Mouse (Mus musculus) embryonic facial prominence, embryonic 15.5 days (tissue): ENCODE measurements around the gene Mpst. TPM values are rescaled to one million over a fixed set of nuclear protein-coding genes. Genes with fewer than 3 reads are reported as not detected.

Source experiments
- ATAC-seq: fragments of 200-750 bp; cut with Nextera tagmentation; 2 replicates; pipeline ENCODE4 v1.8.0; 2017; ENCODE audit warnings: low read depth, moderate TSS enrichment; ENCODE audit not compliant: insufficient number of reproducible peaks, low FRiP score, low TSS enrichment
- H3K27ac ChIP-seq: fragments of 300-500 bp; sonication (generic); replicated peaks from 2 replicates; pipeline ENCODE4 v1.5.1; 2015; ENCODE audit warnings: mild to moderate bottlenecking, inconsistent platforms
- H3K27me3 ChIP-seq: fragments of 300-500 bp; sonication (generic); 2 replicates; pipeline ENCODE4 v1.6.1; 2015; ENCODE audit warnings: inconsistent platforms
- H3K36me3 ChIP-seq: fragments of 300-500 bp; sonication (generic); 2 replicates; pipeline ENCODE4 v1.6.1; 2015; ENCODE audit warnings: mild to moderate bottlenecking, inconsistent platforms
- H3K4me1 ChIP-seq: fragments of 300-500 bp; sonication (generic); 2 replicates; pipeline ENCODE4 v1.6.1; 2015; ENCODE audit warnings: inconsistent platforms
- H3K4me2 ChIP-seq: fragments of 300-500 bp; sonication (generic); replicated peaks from 2 replicates; pipeline ENCODE4 v1.6.1; 2015; ENCODE audit warnings: mild to moderate bottlenecking, inconsistent platforms
- H3K4me3 ChIP-seq: fragments of 300-500 bp; sonication (generic); replicated peaks from 2 replicates; pipeline ENCODE4 v1.5.1; 2015; ENCODE audit warnings: mild to moderate bottlenecking, inconsistent platforms
- H3K9ac ChIP-seq: fragments of 300-500 bp; sonication (generic); 2 replicates; pipeline ENCODE4 v1.6.1; 2015; ENCODE audit warnings: inconsistent platforms
- H3K9me3 ChIP-seq: fragments of 300-500 bp; sonication (generic); replicated peaks from 2 replicates; pipeline ENCODE4 v1.6.1; 2016; ENCODE audit warnings: inconsistent platforms
- WGBS: fragments of 180-500 bp; shearing (Covaris S2); methylation state at CpG from one replicate; pipeline ENCODE4 v1.1.7; 2015; 5-methylcytosine and 5-hydroxymethylcytosine counted together
- polyA plus RNA-seq: library from polyadenylated mRNA; unstranded; fragments of >200 nt; fragmentation: Nextera tagmentation; extraction: Ambion mirVana; gene quantifications from 2 replicates; pipeline ENCODE4 v1.2.1, GENCODE M21; 2015

Mpst gene
- polyA plus RNA-seq, 1 experiment from 2014 or later: 4.1 TPM

- Histone ChIP-seq H3K27me3 (no peaks in the 10 kb centered on the region), H3K4me3 (no peak overlapping the region), H3K9me3 (no peaks in the 10 kb centered on the region), H3K4me1 (0 out of 2 replicates have a peak, but pooled peaks cover 6% of the 10 kb centered on the region), H3K4me2 (no peak overlapping the region), H3K9ac (no peak overlapping the region), H3K27ac (no peak overlapping the region), H3K36me3 (no peaks in the 10 kb centered on the region)
- 60% methylated on average over 4 of the region's 4 CpGs for WGBS
- ATAC-seq: no peak
Measured at GRCm38 (mm10) chr15:78382115-78382514, 24.1 kb upstream of the Mpst start.

DNA sequence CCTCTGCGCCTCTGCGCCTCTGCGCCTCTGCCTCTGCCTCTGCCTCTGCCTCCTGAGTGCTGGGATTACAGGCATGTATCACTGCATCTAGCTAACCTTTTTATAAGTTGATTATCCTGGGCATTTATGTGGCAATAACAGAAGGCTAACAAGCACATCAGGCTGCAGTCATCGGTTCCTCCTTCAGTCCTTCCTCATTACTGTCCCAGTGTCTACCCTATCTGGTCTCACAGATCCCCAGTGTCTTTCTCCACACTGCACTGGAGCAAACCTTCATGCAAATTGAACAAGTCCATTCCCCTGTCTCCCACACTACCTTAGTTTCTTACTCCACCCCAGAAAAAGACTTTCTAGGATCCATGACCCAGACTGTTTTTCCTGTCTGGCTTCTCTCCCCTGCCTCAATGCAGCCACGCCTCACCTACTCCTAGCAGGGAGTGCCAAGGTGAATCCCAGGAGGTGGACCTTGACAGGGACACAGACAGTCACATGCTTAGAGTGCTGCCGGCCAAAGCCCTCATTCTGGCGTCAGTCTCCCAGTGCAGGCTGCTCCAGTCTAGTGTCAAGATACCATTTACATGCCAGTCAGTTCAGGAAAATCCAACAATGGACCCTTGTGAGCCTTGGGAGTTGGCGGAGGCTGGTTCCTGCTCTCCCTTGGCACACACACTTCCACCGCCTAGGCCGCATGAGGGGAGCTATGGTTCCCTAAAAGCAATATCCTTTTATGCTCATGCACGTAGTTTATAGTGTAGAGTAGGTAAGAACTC, 22.6 kb upstream of the Mpst start:
- no peak overlapping the region for H3K4me2 ChIP-seq
- H3K9me3 ChIP-seq: no peaks in the 10 kb centered on the region
- 67% methylated on average over 11 of the region's 11 CpGs for WGBS
- no peaks in the 10 kb centered on the region for H3K36me3 ChIP-seq
- no peak overlapping the region for H3K4me3 ChIP-seq
- 0 out of 2 replicates have a peak, but pooled peaks cover 6% of the 10 kb centered on the region for H3K4me1 ChIP-seq
- peak overlapping the region; percentile 18; the same call in 1 of the 2 replicates for H3K27ac ChIP-seq
- H3K27me3 ChIP-seq: no peaks in the 10 kb centered on the region
- no peak for ATAC-seq
- H3K9ac ChIP-seq: no peak overlapping the region

- Histone ChIP-seq H3K27ac (0 out of 2 replicates have a peak overlapping the region, but pooled peaks have one; percentile 18), H3K4me3 (no peak overlapping the region), H3K4me2 (no peak overlapping the region), H3K36me3 (no peaks in the 10 kb centered on the region), H3K27me3 (no peaks in the 10 kb centered on the region), H3K9me3 (no peaks in the 10 kb centered on the region), H3K4me1 (0 out of 2 replicates have a peak, but pooled peaks cover 6% of the 10 kb centered on the region), H3K9ac (no peak overlapping the region)
- ATAC-seq: no peak
- 61% methylated on average over 7 of the region's 7 CpGs for WGBS
Measured at GRCm38 (mm10) chr15:78384220-78385116, 21.7 kb upstream of the Mpst start.

DNA sequence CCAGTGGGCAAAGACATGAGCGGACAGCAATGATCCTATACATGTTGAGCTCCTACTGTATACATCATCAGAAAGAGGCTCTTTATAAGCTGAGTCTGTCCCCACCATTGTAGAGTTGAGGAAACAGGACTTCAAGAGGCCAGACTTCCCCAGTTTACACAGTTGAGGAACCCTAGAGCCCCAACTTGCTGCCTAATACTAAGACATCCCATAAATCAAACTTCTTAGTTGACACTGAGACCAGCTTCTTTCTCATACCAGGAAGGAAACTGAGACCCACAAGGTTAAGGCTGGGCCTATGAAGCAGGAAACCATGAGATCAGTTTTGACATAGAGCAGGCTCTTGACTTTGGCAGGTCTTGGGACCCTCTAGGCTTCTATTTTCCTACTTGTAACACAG, 20.7 kb upstream of the Mpst start:
- Histone ChIP-seq H3K27me3 (no peaks in the 10 kb centered on the region), H3K9ac (no peak overlapping the region), H3K4me3 (no peak overlapping the region), H3K36me3 (no peaks in the 10 kb centered on the region), H3K4me2 (no peak overlapping the region), H3K4me1 (0 out of 2 replicates have a peak, but pooled peaks cover 6% of the 10 kb centered on the region), H3K9me3 (no peaks in the 10 kb centered on the region), H3K27ac (no peak overlapping the region)
- ATAC-seq: no peak
- WGBS: 88% methylated on average over 1 of the region's 1 CpGs

DNA sequence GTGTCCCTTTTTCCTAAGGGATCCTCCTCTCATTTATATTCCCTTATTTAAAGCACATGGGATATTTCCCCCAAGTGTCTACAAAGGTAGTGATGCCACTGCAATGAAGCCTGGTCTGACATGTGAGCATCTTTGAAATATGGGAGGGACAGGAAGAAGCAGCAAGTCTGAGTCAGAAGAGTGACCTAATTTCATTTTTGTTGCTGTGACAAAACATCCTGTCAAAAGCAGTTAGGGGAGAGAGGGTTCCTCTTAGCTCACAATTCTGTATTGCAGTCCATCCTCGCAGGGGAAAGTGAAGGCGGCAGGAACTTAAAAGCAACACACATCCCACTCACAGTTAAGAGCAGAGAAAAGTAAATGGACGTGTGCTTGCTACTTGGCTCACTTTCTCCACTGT, 15.4 kb upstream of the Mpst start:
- no peak overlapping the region for H3K9ac ChIP-seq
- no peak overlapping the region for H3K4me3 ChIP-seq
- H3K27ac ChIP-seq: no peak overlapping the region
- H3K9me3 ChIP-seq: no peaks in the 10 kb centered on the region
- ATAC-seq: no peak
- no peaks in the 10 kb centered on the region for H3K36me3 ChIP-seq
- no peak overlapping the region for H3K4me2 ChIP-seq
- H3K27me3 ChIP-seq: no peaks in the 10 kb centered on the region
- 79% methylated on average over 3 of the region's 3 CpGs for WGBS
- no peaks in the 10 kb centered on the region for H3K4me1 ChIP-seq

DNA sequence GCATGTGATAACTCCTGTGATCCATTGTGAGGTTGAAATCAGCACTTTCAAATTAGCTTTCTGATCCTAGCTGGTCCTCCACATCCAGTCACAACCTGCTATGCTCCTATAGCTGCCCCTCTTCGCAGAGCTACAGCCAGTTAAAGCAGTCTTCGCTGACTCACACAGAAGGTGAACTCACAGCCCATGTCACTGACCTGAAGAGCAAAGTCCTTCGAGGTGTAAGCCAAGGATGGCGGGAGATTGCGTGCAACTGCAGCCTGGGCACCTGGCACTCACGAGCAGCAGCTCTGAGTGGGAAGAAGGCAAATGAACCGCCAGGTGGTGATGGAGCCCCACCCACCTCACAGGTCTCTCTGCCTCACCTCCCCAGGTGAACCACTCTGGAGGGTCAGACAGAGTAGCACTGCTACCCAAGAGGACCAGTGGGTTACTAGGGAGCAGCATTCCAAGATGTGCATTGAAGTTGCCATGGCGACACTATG, 10.7 kb upstream of the Mpst start, which contains the start of gene Tex33:
Gene Tex33 (minus strand): TSS at position 435 of the 485 bp plus-strand sequence.
- Histone ChIP-seq H3K4me1 (no peaks in the 10 kb centered on the region), H3K36me3 (no peaks in the 10 kb centered on the region), H3K9me3 (no peaks in the 10 kb centered on the region), H3K4me3 (no peak within 1 kb of the TSS), H3K4me2 (no peak within 1 kb of the TSS), H3K27ac (no peak within 1 kb of the TSS), H3K27me3 (no peaks in the 10 kb centered on the region), H3K9ac (no peak within 1 kb of the TSS)
- ATAC-seq: no peak
- 76% methylated on average over 8 of the region's 8 CpGs for WGBS

DNA sequence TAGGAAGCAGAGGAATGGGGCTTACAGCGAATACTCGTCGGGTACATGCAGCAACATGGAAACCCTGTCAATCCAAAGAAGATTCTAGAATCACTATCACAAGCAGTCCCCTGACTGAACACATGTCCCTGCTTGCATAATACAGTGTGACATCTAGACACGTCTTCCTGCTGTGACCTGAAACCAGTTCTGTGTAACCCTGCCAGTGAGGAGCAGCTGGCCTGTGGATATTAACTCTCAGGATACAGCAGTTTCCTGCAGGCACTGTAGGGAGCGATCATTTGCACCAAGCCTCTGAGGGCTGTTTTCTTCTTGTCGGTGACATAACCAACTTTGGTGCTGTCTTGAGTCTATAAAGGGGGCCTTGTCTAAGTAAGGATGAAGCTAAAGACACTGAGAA, 4.9 kb upstream of the Mpst start:
- WGBS: 62% methylated on average over 6 of the region's 6 CpGs
- 0 out of 2 replicates have a peak overlapping the region, but pooled peaks have one; percentile 48 for H3K27ac ChIP-seq
- H3K9ac ChIP-seq: no peak overlapping the region
- H3K4me2 ChIP-seq: no peak overlapping the region
- no peaks in the 10 kb centered on the region for H3K9me3 ChIP-seq
- no peak for ATAC-seq
- no peak overlapping the region for H3K4me3 ChIP-seq
- peaks cover 37% of the 10 kb centered on the region for H3K4me1 ChIP-seq
- no peaks in the 10 kb centered on the region for H3K27me3 ChIP-seq
- no peaks in the 10 kb centered on the region for H3K36me3 ChIP-seq

DNA sequence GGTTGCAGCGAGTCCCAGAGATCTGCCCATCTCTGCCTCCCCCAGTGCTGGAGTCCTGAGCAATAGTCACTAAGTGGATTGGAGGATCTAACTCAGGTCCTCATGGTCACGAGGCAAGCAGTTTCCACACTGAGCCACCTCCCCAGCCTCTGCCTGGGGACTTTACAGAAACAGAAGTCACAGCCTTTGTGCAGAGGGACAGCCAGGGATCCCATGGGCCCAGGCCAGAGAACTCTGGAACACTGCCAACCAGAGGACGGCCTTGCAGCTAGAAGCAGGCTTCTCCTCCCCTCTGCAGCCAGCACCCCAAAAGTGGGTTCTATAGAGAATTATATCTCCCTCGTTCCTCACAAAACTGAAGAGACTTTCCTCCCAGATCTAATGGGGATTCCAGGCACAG, 4.3 kb upstream of the Mpst start:
- peaks cover 38% of the 10 kb centered on the region for H3K4me1 ChIP-seq
- no peaks in the 10 kb centered on the region for H3K9me3 ChIP-seq
- ATAC-seq: no peak
- 51% methylated on average over 4 of the region's 4 CpGs for WGBS
- no peaks in the 10 kb centered on the region for H3K27me3 ChIP-seq
- H3K27ac ChIP-seq: peak overlapping the region; percentile 48
- H3K4me2 ChIP-seq: no peak overlapping the region
- no peak overlapping the region for H3K9ac ChIP-seq
- no peak overlapping the region for H3K4me3 ChIP-seq
- H3K36me3 ChIP-seq: no peaks in the 10 kb centered on the region

DNA sequence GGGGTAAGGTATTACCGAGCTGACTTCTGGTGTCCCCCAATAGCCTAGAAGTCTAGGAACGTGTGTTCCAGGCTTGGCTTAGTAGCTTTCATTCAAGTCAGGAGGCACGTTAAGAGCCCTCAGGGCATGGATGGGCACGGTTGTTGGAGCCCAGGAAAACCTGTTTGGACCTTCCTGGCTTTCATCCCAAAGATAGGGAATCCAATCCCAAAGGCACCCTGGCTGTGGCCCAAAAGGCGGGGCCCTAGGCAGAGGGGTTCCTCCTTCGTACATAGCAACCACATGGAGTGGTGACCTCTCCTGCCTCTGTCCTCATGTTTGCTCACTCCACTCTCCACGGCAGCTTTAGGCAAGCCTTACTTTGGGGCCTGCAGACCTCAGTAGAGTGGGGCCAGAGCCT, 3.8 kb upstream of the Mpst start:
- no peaks in the 10 kb centered on the region for H3K27me3 ChIP-seq
- H3K4me3 ChIP-seq: no peak overlapping the region
- H3K9ac ChIP-seq: no peak overlapping the region
- ATAC-seq: no peak
- H3K36me3 ChIP-seq: no peaks in the 10 kb centered on the region
- 50% methylated on average over 7 of the region's 7 CpGs for WGBS
- peak overlapping the region; percentile 55 for H3K27ac ChIP-seq
- H3K4me1 ChIP-seq: peaks cover 43% of the 10 kb centered on the region
- no peak overlapping the region for H3K4me2 ChIP-seq
- H3K9me3 ChIP-seq: no peaks in the 10 kb centered on the region

GRCm38 (mm10) chr15:78403301-78403741, 2.9 kb upstream of the Mpst start:
- no peak for ATAC-seq
- 0 out of 2 replicates have a peak, but pooled peaks cover 7% of the 10 kb centered on the region for H3K27me3 ChIP-seq
- peaks cover 47% of the 10 kb centered on the region for H3K4me1 ChIP-seq
- peak overlapping the region; percentile 55; the same call in 1 of the 2 replicates for H3K27ac ChIP-seq
- no peaks in the 10 kb centered on the region for H3K9me3 ChIP-seq
- no peaks in the 10 kb centered on the region for H3K36me3 ChIP-seq
- peak overlapping the region; percentile 29 for H3K4me2 ChIP-seq
- H3K4me3 ChIP-seq: 0 out of 2 replicates have a peak overlapping the region, but pooled peaks have one; percentile 2
- H3K9ac ChIP-seq: no peak overlapping the region
- WGBS: 43% methylated on average over 3 of the region's 3 CpGs

GRCm38 (mm10) chr15:78403896-78404295, 2.3 kb upstream of the Mpst start:
- Histone ChIP-seq H3K9me3 (no peaks in the 10 kb centered on the region), H3K27me3 (peaks cover 13% of the 10 kb centered on the region; the same call in 1 of the 2 replicates), H3K4me3 (no peak overlapping the region), H3K36me3 (no peaks in the 10 kb centered on the region), H3K4me2 (peak overlapping the region; percentile 29; the same call in 1 of the 2 replicates), H3K27ac (peak overlapping the region; percentile 34; the same call in 1 of the 2 replicates), H3K9ac (no peak overlapping the region), H3K4me1 (peaks cover 47% of the 10 kb centered on the region)
- ATAC-seq: no peak
- WGBS: 41% methylated on average over 1 of the region's 1 CpGs
